Mouse (Mus musculus) forebrain, postnatal 0 days (tissue): Measurements from ENCODE around the gene Hsp90aa1. TPM values are rescaled to one million over a fixed set of nuclear protein-coding genes. Genes with fewer than 3 reads are reported as not detected.

Source experiments
- ATAC-seq: fragments of 200-750 bp; cut with Nextera tagmentation; 2 replicates; pipeline ENCODE4 v1.8.0; 2017; ENCODE audit warnings: mild to moderate bottlenecking, moderate library complexity
- DNase-seq: peaks from one replicate; pipeline ENCODE4 v3.0.0-alpha.2; 2015
- H3K27ac ChIP-seq: fragments of 300-500 bp; sonication (generic); 2 replicates; pipeline ENCODE4 v1.5.1; 2014; ENCODE audit warnings: low read depth, mild to moderate bottlenecking, antibody characterized with exemption, low read length, moderate library complexity, mixed read lengths
- H3K27me3 ChIP-seq: fragments of 300-500 bp; sonication (generic); 2 replicates; pipeline ENCODE4 v1.6.1; 2014; ENCODE audit warnings: mild to moderate bottlenecking, low read length, mixed read lengths; ENCODE audit not compliant: insufficient read depth
- H3K36me3 ChIP-seq: fragments of 300-500 bp; sonication (generic); 2 replicates; pipeline ENCODE4 v1.6.1; 2014; ENCODE audit warnings: mild to moderate bottlenecking, moderate library complexity; ENCODE audit not compliant: insufficient read depth
- H3K4me1 ChIP-seq: fragments of 300-500 bp; sonication (generic); 2 replicates; pipeline ENCODE4 v1.6.1; 2014; ENCODE audit warnings: antibody characterized with exemption; ENCODE audit not compliant: insufficient read depth
- H3K4me2 ChIP-seq: fragments of 300-500 bp; sonication (generic); 2 replicates; pipeline ENCODE4 v1.6.1; 2014; ENCODE audit warnings: low read depth, mild to moderate bottlenecking, moderate library complexity
- H3K4me3 ChIP-seq: fragments of 300-500 bp; sonication (generic); 2 replicates; pipeline ENCODE4 v1.5.1; 2014; ENCODE audit warnings: low read depth, low read length, mixed read lengths
- H3K9ac ChIP-seq: fragments of 300-500 bp; sonication (generic); 2 replicates; pipeline ENCODE4 v1.6.1; 2014; ENCODE audit warnings: mild to moderate bottlenecking
- H3K9me3 ChIP-seq: fragments of 300-500 bp; sonication (generic); 2 replicates; pipeline ENCODE4 v1.6.1; 2016; ENCODE audit warnings: low read length
- CTCF ChIP-seq: sonication (generic); IDR thresholded peaks from 2 replicates; pipeline ENCODE4 v1.5.1; 2016; ENCODE audit warnings: antibody characterized with exemption, control low read depth, low read depth
- WGBS: fragments of 180-500 bp; shearing (Covaris S2); extraction: QIAGEN DNeasy Blood & Tissue Kit; methylation state at CpG from one replicate; pipeline ENCODE4 v1.1.7; 2014; 5-methylcytosine and 5-hydroxymethylcytosine counted together
- microRNA-seq, 2 experiments: library from miRNA; unstranded; fragments of <30 nt; microRNA quantifications; one replicate each; pipeline ENCODE4; 2016
- polyA plus RNA-seq: library from polyadenylated mRNA; unstranded; fragments of >200 nt; fragmentation: Nextera tagmentation; extraction: Ambion mirVana; gene quantifications from 2 replicates; pipeline ENCODE4 v1.2.1, GENCODE M21; 2015
- total RNA-seq: library from RNA; depleted of rRNA; stranded (reverse); fragments of >200 nt; gene quantifications from 2 replicates; pipeline ENCODE4 v1.2.3, GENCODE M21; 2014; rRNA removed

The Hsp90aa1 gene
- total and polyA plus RNA-seq, 2 experiments from 2014 or later, result 720 to 1,324 TPM

DNA sequence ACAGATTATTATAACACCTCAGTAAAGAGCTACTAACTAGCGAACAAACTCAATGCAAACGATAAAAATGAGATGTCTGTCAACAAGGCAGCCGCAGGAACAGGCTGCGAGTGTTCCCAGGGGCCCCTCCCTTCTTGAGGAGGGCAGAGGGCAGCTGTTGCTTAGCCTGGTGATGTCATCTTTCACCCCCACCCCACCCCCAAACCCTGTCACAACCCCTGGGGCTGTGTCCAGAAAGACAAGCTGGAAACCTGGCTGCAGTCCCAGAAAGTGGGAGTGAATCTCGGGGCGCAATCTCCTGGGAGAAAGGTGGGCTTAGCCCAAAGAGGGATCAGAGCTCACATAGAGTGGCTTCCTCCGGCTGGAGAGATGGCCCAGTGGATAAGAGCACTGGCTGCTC is 21.3 kb downstream of the Hsp90aa1 start:
- no peak for ATAC-seq
- H3K36me3 ChIP-seq, result no peaks in the 10 kb centered on the region
- no peak overlapping the region for H3K4me2 ChIP-seq
- no peak for DNase-seq
- H3K27ac ChIP-seq, result no peak overlapping the region
- TF ChIP-seq CTCF, result no peak
- 37% methylated on average over 7 of the region's 7 CpGs for WGBS
- H3K9ac ChIP-seq, result no peak overlapping the region
- H3K4me1 ChIP-seq, result no peaks in the 10 kb centered on the region
- no peaks in the 10 kb centered on the region for H3K27me3 ChIP-seq
- H3K4me3 ChIP-seq, result no peak overlapping the region
- no peaks in the 10 kb centered on the region for H3K9me3 ChIP-seq

DNA sequence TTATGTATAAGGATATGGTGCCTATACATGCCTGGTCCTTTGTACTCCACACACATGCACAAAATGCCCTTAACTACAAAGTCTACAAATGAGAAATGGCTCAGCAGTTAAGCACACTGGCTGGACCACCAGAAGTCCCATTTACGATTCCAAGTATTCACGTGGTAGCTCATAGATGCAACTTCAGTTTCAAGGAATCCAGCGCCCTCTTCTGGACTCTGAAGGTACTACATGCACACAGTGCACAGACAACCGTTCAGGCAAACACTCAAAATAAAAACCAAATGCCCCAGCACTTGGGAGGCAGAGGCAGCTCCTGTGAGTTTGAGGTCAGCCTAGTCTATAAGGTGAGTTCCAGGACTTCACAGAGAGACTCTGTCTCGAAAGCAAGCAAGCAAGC is 28.3 kb downstream of the Hsp90aa1 start:
- ATAC-seq, result no peak
- 54% methylated on average over 5 of the region's 5 CpGs for WGBS

DNA sequence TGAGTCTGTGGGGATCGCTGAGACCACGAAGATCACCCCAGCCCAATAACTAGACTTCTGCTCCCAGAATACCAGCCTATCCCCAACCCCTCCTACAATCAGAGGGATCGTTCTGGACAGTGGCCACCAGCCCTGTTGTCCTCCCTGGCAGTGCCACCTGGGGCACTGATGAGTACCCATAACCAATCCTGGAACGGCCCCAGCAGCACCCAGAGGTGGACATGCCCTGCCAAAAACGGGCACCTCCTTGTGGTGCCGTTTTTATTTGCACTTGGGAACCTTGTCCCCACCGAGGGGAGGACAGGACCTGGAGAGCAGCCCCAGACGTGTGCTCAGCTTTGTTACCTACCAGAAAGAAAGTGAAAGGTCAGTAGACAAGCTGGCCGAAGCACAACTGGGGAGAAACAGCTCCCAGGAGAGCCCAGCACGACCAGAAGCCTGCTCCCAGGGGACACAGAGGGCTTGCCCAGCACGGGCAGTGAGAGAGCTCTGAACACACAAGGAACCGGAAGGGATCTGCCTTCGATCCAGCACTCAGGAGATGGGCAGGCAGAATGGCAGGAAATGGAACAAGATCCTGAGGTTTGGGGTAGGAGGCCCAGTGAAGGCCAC is 35.0 kb downstream of the Hsp90aa1 start:
- H3K9me3 ChIP-seq, result no peaks in the 10 kb centered on the region
- ATAC-seq (no peak), DNase-seq (no peak)
- WGBS, result 91% methylated on average over 13 of the region's 13 CpGs
- no peak overlapping the region for H3K27ac ChIP-seq
- TF ChIP-seq CTCF, result peak; percentile 24; the same call in 1 of the 2 replicates
- no peaks in the 10 kb centered on the region for H3K27me3 ChIP-seq
- H3K4me2 ChIP-seq, result no peak overlapping the region
- peaks cover 66% of the 10 kb centered on the region for H3K36me3 ChIP-seq
- no peak overlapping the region for H3K9ac ChIP-seq
- H3K4me3 ChIP-seq, result no peak overlapping the region
- no peaks in the 10 kb centered on the region for H3K4me1 ChIP-seq

More for the DNA sequence above, 28.3 kb downstream of the Hsp90aa1 start:
- peak; percentile 66 for TF ChIP-seq CTCF
- no peaks in the 10 kb centered on the region for H3K9me3 ChIP-seq
- no peak overlapping the region for H3K4me3 ChIP-seq
- no peak overlapping the region for H3K4me2 ChIP-seq
- no peak overlapping the region for H3K9ac ChIP-seq
- no peaks in the 10 kb centered on the region for H3K27me3 ChIP-seq
- no peak for DNase-seq
- no peaks in the 10 kb centered on the region for H3K4me1 ChIP-seq
- peaks cover under 1% of the 10 kb centered on the region; the same call in 1 of the 2 replicates for H3K36me3 ChIP-seq
- no peak overlapping the region for H3K27ac ChIP-seq

DNA sequence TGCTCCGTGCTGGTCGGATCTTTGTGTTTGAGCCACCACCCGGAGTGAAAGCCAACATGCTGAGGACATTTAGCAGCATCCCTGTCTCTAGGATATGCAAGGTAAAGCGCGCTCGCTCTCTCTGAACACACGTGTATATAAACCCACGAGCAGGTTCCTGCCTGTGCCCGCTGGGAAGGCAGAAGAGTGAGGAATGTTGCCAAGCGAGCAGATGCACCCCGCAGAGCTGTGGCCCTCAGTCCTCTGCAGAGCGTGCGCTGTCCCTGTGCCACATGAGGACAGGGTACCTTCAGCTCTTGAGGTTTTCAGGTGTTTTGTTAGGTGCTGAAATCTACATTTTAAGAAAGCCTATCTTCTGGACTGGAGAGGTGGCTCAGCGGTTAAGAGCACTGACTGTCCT is 40.8 kb downstream of the Hsp90aa1 start:
- DNase-seq (no peak), ATAC-seq (no peak)
- Histone ChIP-seq H3K4me2 (no peak overlapping the region), H3K27ac (no peak overlapping the region), H3K9me3 (no peaks in the 10 kb centered on the region), H3K4me3 (no peak overlapping the region), H3K4me1 (no peaks in the 10 kb centered on the region), H3K27me3 (no peaks in the 10 kb centered on the region), H3K36me3 (peaks cover 98% of the 10 kb centered on the region), H3K9ac (no peak overlapping the region)
- 93% methylated on average over 14 of the region's 14 CpGs for WGBS
- TF ChIP-seq CTCF, result no peak

DNA sequence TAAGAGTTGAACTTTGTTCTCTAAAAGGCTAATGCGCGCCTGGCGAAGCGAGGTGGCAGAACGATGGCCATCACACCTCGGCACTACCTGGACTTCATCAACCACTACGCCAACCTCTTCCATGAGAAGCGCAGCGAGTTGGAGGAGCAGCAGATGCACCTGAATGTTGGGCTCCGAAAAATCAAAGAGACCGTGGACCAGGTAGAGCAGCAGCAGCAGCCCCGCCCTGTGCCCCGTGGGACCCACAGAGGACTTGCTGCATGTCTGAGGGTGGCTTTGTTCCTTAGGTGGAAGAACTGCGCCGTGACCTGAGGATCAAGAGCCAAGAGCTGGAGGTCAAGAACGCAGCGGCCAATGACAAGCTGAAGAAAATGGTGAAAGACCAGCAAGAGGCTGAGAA is 51.1 kb downstream of the Hsp90aa1 start:
- Histone ChIP-seq H3K27me3 (no peaks in the 10 kb centered on the region), H3K9ac (no peak overlapping the region), H3K9me3 (no peaks in the 10 kb centered on the region), H3K4me3 (no peak overlapping the region), H3K36me3 (peaks cover 92% of the 10 kb centered on the region), H3K27ac (no peak overlapping the region), H3K4me1 (no peaks in the 10 kb centered on the region), H3K4me2 (no peak overlapping the region)
- TF ChIP-seq CTCF, result no peak
- DNase-seq (no peak), ATAC-seq (no peak)
- 96% methylated on average over 17 of the region's 17 CpGs for WGBS

DNA sequence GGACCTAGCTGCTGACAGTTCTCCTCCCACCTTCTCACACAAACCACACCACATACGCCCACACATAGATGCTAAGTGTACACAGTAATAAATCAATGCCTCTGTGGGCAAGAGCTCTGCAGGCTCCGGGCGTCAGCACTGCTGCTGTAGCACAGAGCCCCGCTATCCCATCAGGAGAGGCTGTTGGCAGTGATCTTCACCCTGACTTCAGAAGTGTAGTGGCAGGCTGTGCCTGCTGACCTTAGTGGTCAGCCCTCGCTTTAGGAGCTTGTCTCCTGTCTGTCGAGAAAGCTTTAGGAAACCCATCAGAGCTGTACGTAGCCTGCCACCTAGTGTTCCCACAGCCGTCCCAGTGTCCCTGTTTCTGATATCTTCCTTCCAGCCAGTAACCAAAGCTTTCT is 52.3 kb downstream of the Hsp90aa1 start:
- Histone ChIP-seq H3K36me3 (peaks cover 92% of the 10 kb centered on the region), H3K4me1 (no peaks in the 10 kb centered on the region), H3K9me3 (no peaks in the 10 kb centered on the region), H3K27ac (no peak overlapping the region), H3K27me3 (no peaks in the 10 kb centered on the region), H3K9ac (no peak overlapping the region), H3K4me2 (no peak overlapping the region), H3K4me3 (no peak overlapping the region)
- no peak for ATAC-seq
- 87% methylated on average over 8 of the region's 8 CpGs for WGBS
- no peak for DNase-seq
- no peak for TF ChIP-seq CTCF

Small RNAs within 50 kb of the gene (microRNA-seq; reads per million reads assigned to microRNA genes)
- 0 reads per million in 2 experiments for gene Gm27299

Other genes starting within 250 kb of the Hsp90aa1 start
- gene Dync1h1, start 101.3 kb downstream of the Hsp90aa1 start, total RNA-seq, result 253 and 275 TPM in 2 replicates
- 45.4 and 54.6 TPM in 2 replicates for gene Dync1h1, start 101.3 kb downstream of the Hsp90aa1 start, polyA plus RNA-seq
- not detected in 2 replicates for gene 1700001K19Rik, start 20.1 kb downstream of the Hsp90aa1 start, total RNA-seq
- gene 1700001K19Rik, start 20.1 kb downstream of the Hsp90aa1 start, polyA plus RNA-seq, result not detected in 2 replicates
- 33.3 and 40.3 TPM in 2 replicates for gene Wdr20, start 35.2 kb upstream of the Hsp90aa1 start, total RNA-seq
- gene Wdr20, start 35.2 kb upstream of the Hsp90aa1 start, polyA plus RNA-seq, result 12.3 and 17.0 TPM in 2 replicates
- gene Mok, start 138.2 kb upstream of the Hsp90aa1 start, total RNA-seq, result 12.8 and 20.5 TPM in 2 replicates
- gene Mok, start 138.2 kb upstream of the Hsp90aa1 start, polyA plus RNA-seq, result 20.6 and 22.1 TPM in 2 replicates
- 4.5 and 5.9 TPM in 2 replicates for gene Zfp839, start 147.5 kb upstream of the Hsp90aa1 start, total RNA-seq
- gene Zfp839, start 147.5 kb upstream of the Hsp90aa1 start, polyA plus RNA-seq, result 0.63 and 2.4 TPM in 2 replicates
- gene Cinp, start 186.4 kb upstream of the Hsp90aa1 start, total RNA-seq, result 93.6 and 116 TPM in 2 replicates
- 82.2 and 92.3 TPM in 2 replicates for gene Cinp, start 186.4 kb upstream of the Hsp90aa1 start, polyA plus RNA-seq
- 20.8 and 25.6 TPM in 2 replicates for gene Tecpr2, start 186.5 kb upstream of the Hsp90aa1 start, total RNA-seq
- gene Tecpr2, start 186.5 kb upstream of the Hsp90aa1 start, polyA plus RNA-seq, result 3.4 and 5.6 TPM in 2 replicates